Mouse (Mus musculus) forebrain, embryonic 15.5 days (tissue): ENCODE measurements around the gene F3. TPM values are rescaled to one million over a fixed set of nuclear protein-coding genes. Genes with fewer than 3 reads are reported as not detected.
"Not testable (repeated sequence)": the region's sequence is repeated elsewhere in the genome, so short reads cannot be mapped to it uniquely, and the experiment has no call there.

ENCODE experiments used
- ATAC-seq: fragments of 200-750 bp; cut with Nextera tagmentation; replicated peaks from 2 replicates; pipeline ENCODE4 v1.8.0; 2017; ENCODE audit warnings: mild to moderate bottlenecking, moderate TSS enrichment, moderate library complexity
- H3K27ac ChIP-seq: fragments of 300-500 bp; sonication (generic); replicated peaks from 2 replicates; pipeline ENCODE4 v1.5.1; 2015; ENCODE audit warnings: mild to moderate bottlenecking, inconsistent platforms
- H3K27me3 ChIP-seq: fragments of 300-500 bp; sonication (generic); 2 replicates; pipeline ENCODE4 v1.6.1; 2015; ENCODE audit warnings: inconsistent platforms
- H3K36me3 ChIP-seq: fragments of 300-500 bp; sonication (generic); 2 replicates; pipeline ENCODE4 v1.6.1; 2015; ENCODE audit warnings: mild to moderate bottlenecking, inconsistent platforms
- H3K4me1 ChIP-seq: fragments of 300-500 bp; sonication (generic); 2 replicates; pipeline ENCODE4 v1.6.1; 2015; ENCODE audit warnings: inconsistent platforms
- H3K4me2 ChIP-seq: fragments of 300-500 bp; sonication (generic); replicated peaks from 2 replicates; pipeline ENCODE4 v1.6.1; 2015; ENCODE audit warnings: mild to moderate bottlenecking, inconsistent platforms
- H3K4me3 ChIP-seq: fragments of 300-500 bp; sonication (generic); 2 replicates; pipeline ENCODE4 v1.5.1; 2015; ENCODE audit warnings: mild to moderate bottlenecking, inconsistent platforms
- H3K9ac ChIP-seq: fragments of 300-500 bp; sonication (generic); replicated peaks from 2 replicates; pipeline ENCODE4 v1.6.1; 2015; ENCODE audit warnings: mild to moderate bottlenecking, inconsistent platforms
- H3K9me3 ChIP-seq: fragments of 300-500 bp; sonication (generic); 2 replicates; pipeline ENCODE4 v1.6.1; 2016; ENCODE audit warnings: inconsistent platforms
- WGBS: fragments of 180-500 bp; shearing (Covaris S2); methylation state at CpG from one replicate; pipeline ENCODE4 v1.1.7; 2015; ENCODE audit warnings: mixed read lengths; 5-methylcytosine and 5-hydroxymethylcytosine counted together
- polyA plus RNA-seq: library from polyadenylated mRNA; unstranded; fragments of >200 nt; fragmentation: Nextera tagmentation; extraction: Ambion mirVana; gene quantifications from 2 replicates; pipeline ENCODE4 v1.2.1, GENCODE M21; 2015

F3 gene
- polyA plus RNA-seq, 1 experiment from 2014 or later, result 8.9 TPM

- no peak overlapping the region for H3K4me3 ChIP-seq
- H3K36me3 ChIP-seq, result peaks cover 12% of the 10 kb centered on the region
- ATAC-seq, result peak; percentile 89
- no peaks in the 10 kb centered on the region for H3K27me3 ChIP-seq
- H3K9me3 ChIP-seq, result no peaks in the 10 kb centered on the region
- WGBS, result 7% methylated on average over 3 of the region's 3 CpGs
- peaks cover 13% of the 10 kb centered on the region for H3K4me1 ChIP-seq
- H3K9ac ChIP-seq, result no peak overlapping the region
- no peak overlapping the region for H3K4me2 ChIP-seq
- H3K27ac ChIP-seq, result peak overlapping the region; percentile 72
Observed at GRCm38 (mm10) chr3:121755152-121755551, 31.8 kb downstream of the F3 start.

GRCm38 (mm10) chr3:121758373-121758772 lies 35.0 kb downstream of the F3 start:
- H3K9ac ChIP-seq, result no peak overlapping the region
- peaks cover 13% of the 10 kb centered on the region for H3K4me1 ChIP-seq
- 79% methylated on average over 7 of the region's 7 CpGs for WGBS
- H3K36me3 ChIP-seq, result peaks cover 18% of the 10 kb centered on the region
- ATAC-seq, result no peak
- H3K27ac ChIP-seq, result no peak overlapping the region
- no peak overlapping the region for H3K4me2 ChIP-seq
- no peaks in the 10 kb centered on the region for H3K27me3 ChIP-seq
- no peaks in the 10 kb centered on the region for H3K9me3 ChIP-seq
- H3K4me3 ChIP-seq, result no peak overlapping the region

GRCm38 (mm10) chr3:121762056-121762852 lies 38.9 kb downstream of the F3 start:
- Histone ChIP-seq H3K4me3 (no peak overlapping the region), H3K4me1 (no peaks in the 10 kb centered on the region), H3K27me3 (no peaks in the 10 kb centered on the region), H3K36me3 (peaks cover 38% of the 10 kb centered on the region), H3K9ac (no peak overlapping the region), H3K4me2 (no peak overlapping the region), H3K9me3 (no peaks in the 10 kb centered on the region), H3K27ac (no peak overlapping the region)
- WGBS, result 66% methylated on average over 4 of the region's 4 CpGs
- no peak; the same call in 1 of the 2 replicates for ATAC-seq

GRCm38 (mm10) chr3:121766048-121766447 lies 42.7 kb downstream of the F3 start:
- no peak overlapping the region for H3K9ac ChIP-seq
- no peak overlapping the region for H3K4me2 ChIP-seq
- H3K9me3 ChIP-seq, result no peaks in the 10 kb centered on the region
- H3K27me3 ChIP-seq, result no peaks in the 10 kb centered on the region
- no peak for ATAC-seq
- H3K4me1 ChIP-seq, result no peaks in the 10 kb centered on the region
- no peak overlapping the region for H3K4me3 ChIP-seq
- peaks cover 49% of the 10 kb centered on the region for H3K36me3 ChIP-seq
- no peak overlapping the region for H3K27ac ChIP-seq

- no peaks in the 10 kb centered on the region for H3K27me3 ChIP-seq
- H3K4me1 ChIP-seq, result no peaks in the 10 kb centered on the region
- H3K4me3 ChIP-seq, result no peak overlapping the region
- no peak for ATAC-seq
- H3K27ac ChIP-seq, result no peak overlapping the region
- no peak overlapping the region for H3K9ac ChIP-seq
- H3K9me3 ChIP-seq, result no peaks in the 10 kb centered on the region
- no peak overlapping the region for H3K4me2 ChIP-seq
- peaks cover 53% of the 10 kb centered on the region for H3K36me3 ChIP-seq
- WGBS, result 88% methylated on average over 5 of the region's 5 CpGs
Observed at GRCm38 (mm10) chr3:121766818-121767217, 43.5 kb downstream of the F3 start.

- over 99% methylated on average over 3 of the region's 3 CpGs for WGBS
- H3K36me3 ChIP-seq, result peaks cover 48% of the 10 kb centered on the region
- no peak for ATAC-seq
- no peaks in the 10 kb centered on the region for H3K4me1 ChIP-seq
- H3K27ac ChIP-seq, result no peak overlapping the region
- no peak overlapping the region for H3K4me3 ChIP-seq
- H3K4me2 ChIP-seq, result no peak overlapping the region
- no peaks in the 10 kb centered on the region for H3K27me3 ChIP-seq
- no peaks in the 10 kb centered on the region for H3K9me3 ChIP-seq
- no peak overlapping the region for H3K9ac ChIP-seq
Observed at GRCm38 (mm10) chr3:121768770-121769169, 45.4 kb downstream of the F3 start.

- not testable (repeated sequence) for H3K9me3 ChIP-seq, H3K27ac ChIP-seq, H3K4me2 ChIP-seq, H3K9ac ChIP-seq, H3K4me3 ChIP-seq, ATAC-seq, H3K27me3 ChIP-seq, H3K4me1 ChIP-seq
- 95% methylated on average over 4 of the region's 4 CpGs for WGBS
- peaks cover 27% of the 10 kb centered on the region for H3K36me3 ChIP-seq
Observed at GRCm38 (mm10) chr3:121773336-121773735, 50.0 kb downstream of the F3 start.

GRCm38 (mm10) chr3:121777943-121778342 lies 54.6 kb downstream of the F3 start:
- no peaks in the 10 kb centered on the region for H3K4me1 ChIP-seq
- no peaks in the 10 kb centered on the region for H3K9me3 ChIP-seq
- no peak overlapping the region for H3K4me2 ChIP-seq
- H3K9ac ChIP-seq, result no peak overlapping the region
- peaks cover 3% of the 10 kb centered on the region for H3K36me3 ChIP-seq
- 0 out of 2 replicates have a peak overlapping the region, but pooled peaks have one; percentile 25 for H3K27ac ChIP-seq
- whole genome bisulfite sequencing, result 53% methylated on average over 7 of the region's 7 CpGs
- H3K4me3 ChIP-seq, result no peak overlapping the region
- ATAC-seq, result peak; percentile 53; the same call in 1 of the 2 replicates
- H3K27me3 ChIP-seq, result no peaks in the 10 kb centered on the region

- H3K9me3 ChIP-seq, result no peaks in the 10 kb centered on the region
- no peaks in the 10 kb centered on the region for H3K4me1 ChIP-seq
- H3K4me3 ChIP-seq, result no peak overlapping the region
- no peak for ATAC-seq
- H3K27me3 ChIP-seq, result no peaks in the 10 kb centered on the region
- no peak overlapping the region for H3K4me2 ChIP-seq
- 90% methylated on average over 6 of the region's 6 CpGs for WGBS
- H3K27ac ChIP-seq, result no peak overlapping the region
- H3K9ac ChIP-seq, result no peak overlapping the region
- H3K36me3 ChIP-seq, result 0 out of 2 replicates have a peak, but pooled peaks cover 4% of the 10 kb centered on the region
Observed at GRCm38 (mm10) chr3:121783020-121783419, 59.7 kb downstream of the F3 start.

Other genes starting within 250 kb of the F3 start
- gene Slc44a3, start 191.1 kb upstream of the F3 start, polyA plus RNA-seq, result 0.75 and 1.1 TPM in 2 replicates
- not detected in 2 replicates for gene 4930432M17Rik, start 52.8 kb upstream of the F3 start, polyA plus RNA-seq
- gene Abcd3, start 91.8 kb downstream of the F3 start, polyA plus RNA-seq, result 68.9 and 70.3 TPM in 2 replicates
- gene Arhgap29, start 229.0 kb downstream of the F3 start, polyA plus RNA-seq, result 16.3 and 16.4 TPM in 2 replicates